Mouse (Mus musculus): ENCODE data around the gene Triobp.

DNA sequence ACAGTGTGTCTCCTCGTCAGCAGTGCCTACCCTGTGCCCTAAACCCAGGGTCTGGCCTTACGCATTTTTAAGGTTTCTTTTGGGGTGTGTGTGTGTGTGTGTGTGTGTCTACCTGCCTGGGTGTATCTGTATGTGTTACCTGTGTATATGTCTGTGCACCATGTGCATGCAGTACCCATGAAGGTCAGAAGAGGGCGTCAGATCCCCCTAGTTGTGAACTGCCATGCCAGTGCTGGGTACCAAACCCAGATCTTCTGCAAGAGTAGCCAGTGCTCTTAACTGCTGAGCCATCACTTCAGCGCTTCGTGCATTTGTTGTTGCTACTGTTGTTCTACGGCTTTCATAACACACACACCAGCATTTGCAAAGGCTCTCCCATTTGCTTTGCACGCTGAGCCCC, 44.7 kb downstream of the Triobp start:
- TF ChIP-seq CTCF (IDR thresholded peaks at IDR 0.05; ENCODE audit: control insufficient read depth, insufficient read depth, low read length) (no peak), POLR2A (IDR thresholded peaks at IDR 0.05; ENCODE audit: borderline replicate concordance, control insufficient read depth, low read depth, low read length) (no peak)
